Comparison of ENCODE assay signal across 9 mouse cellular contexts in the genomic region with DNA sequence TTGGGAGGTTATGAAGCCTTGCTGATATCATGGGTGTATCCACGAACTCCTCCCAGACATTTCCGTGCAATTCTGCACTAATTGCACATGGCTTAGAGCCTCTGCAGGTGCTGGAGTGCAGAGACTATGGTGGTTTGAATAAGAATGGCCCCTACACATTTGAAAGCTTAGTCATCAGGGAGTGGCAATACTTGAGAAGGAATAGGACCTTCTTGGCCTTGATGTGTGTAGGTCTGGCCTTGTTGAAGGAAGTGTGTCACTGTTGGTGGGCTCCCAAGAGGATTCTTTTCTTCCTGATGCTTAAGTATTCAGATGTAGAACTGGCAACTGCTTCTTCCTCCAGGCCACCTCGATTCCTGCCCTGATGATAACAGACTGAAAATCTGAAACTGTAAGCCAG.
"Had no signal": no experiment of that assay in that cellular context is flagged by ENCODE, and none has a peak within 500 bp of the region (broad histone marks: within the 10 kb centered on the region; RNA-seq: fewer than 3 reads in every experiment).

No protein-coding gene starts in this region.

- H3K36me3 ChIP-seq: liver, embryonic 13.5 days; midbrain, embryonic 12.5 days; midbrain, embryonic 15.5 days had no signal

- H3K4me3 ChIP-seq: layer of hippocampus, adult 2 months; liver, embryonic 13.5 days; midbrain, embryonic 12.5 days; midbrain, embryonic 15.5 days had no signal

- H3K27me3 ChIP-seq: liver, embryonic 13.5 days; midbrain, embryonic 12.5 days; midbrain, embryonic 15.5 days had no signal

- DNase-seq: kidney, postnatal 25 days; layer of hippocampus, adult 9-11 months; liver, embryonic 13.5 days; lung, adult 2 months; lung, postnatal 14 days; thymus, postnatal 25 days had no signal
